ENCODE assay signal across 8 mouse cellular contexts in the genomic region with DNA sequence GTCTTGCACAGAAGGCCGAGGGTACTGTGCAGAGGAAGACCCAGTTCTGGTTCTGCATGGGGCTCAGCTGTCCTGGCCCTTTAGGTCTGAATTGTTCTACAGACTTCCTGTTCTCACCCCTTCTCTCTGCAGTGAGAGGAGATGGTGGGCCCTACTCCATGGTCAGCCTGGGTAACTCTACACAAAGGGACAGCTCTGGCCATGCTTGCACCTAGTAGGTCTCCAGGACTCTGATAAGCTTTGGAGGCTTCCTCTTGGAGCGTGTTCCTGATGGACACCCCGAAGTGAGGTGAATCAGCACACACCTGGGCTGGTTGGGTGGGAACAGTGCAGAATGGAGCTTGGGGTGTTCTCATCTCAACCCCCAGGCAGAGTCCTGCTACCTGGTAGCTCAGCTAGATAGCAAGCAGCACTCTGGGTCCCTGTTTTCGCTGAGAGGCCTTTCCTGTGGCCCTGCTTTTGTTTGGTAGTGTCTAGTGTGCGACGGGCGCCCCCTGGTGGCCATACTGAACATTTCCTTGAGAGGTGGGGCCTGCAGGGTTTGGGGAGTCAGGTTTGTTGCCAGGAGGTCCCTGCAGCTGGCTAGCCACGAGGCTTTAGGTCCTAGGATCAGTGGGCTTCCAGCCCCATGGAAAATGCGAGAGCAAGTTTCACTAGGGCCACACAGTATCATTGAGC. TPM values are rescaled to one million over a fixed set of nuclear protein-coding genes. Genes with fewer than 3 reads are reported as not detected.
A peak's percentile ranks its signal among the peaks of the same experiment; 100 is the strongest.
DNase-seq lines count a peak whose midpoint lies in the region; ATAC-seq and TF ChIP-seq lines count a peak whose summit lies in the region.

No protein-coding gene starts in this region.

- ATAC-seq in embryonic facial prominence, embryonic 13.5 days (ENCODE audit: insufficient number of reproducible peaks, insufficient read depth, low FRiP score, low TSS enrichment, low read depth): peak; percentile 57
- peak; percentile 80 for ATAC-seq in limb, embryonic 13.5 days (ENCODE audit: low FRiP score, low read depth)
- no peak for ATAC-seq in midbrain, postnatal 0 days (ENCODE audit: low FRiP score)

- no peaks in the 10 kb centered on the region for H3K9me3 ChIP-seq in embryonic facial prominence, embryonic 13.5 days
- H3K9me3 ChIP-seq in limb, embryonic 13.5 days: no peaks in the 10 kb centered on the region
- no peaks in the 10 kb centered on the region for H3K9me3 ChIP-seq in midbrain, postnatal 0 days (ENCODE audit: low read length)

- no peak overlapping the region for H3K4me2 ChIP-seq in embryonic facial prominence, embryonic 13.5 days
- no peak overlapping the region for H3K4me2 ChIP-seq in limb, embryonic 13.5 days (replicated peaks)
- no peak overlapping the region for H3K4me2 ChIP-seq in midbrain, postnatal 0 days (ENCODE audit: low read depth, low read length, poor library complexity, severe bottlenecking)

- peak; percentile 87 for TF ChIP-seq CTCF in midbrain, postnatal 0 days (IDR thresholded peaks at IDR 0.05)

- peaks cover 16% of the 10 kb centered on the region for H3K27me3 ChIP-seq in embryonic facial prominence, embryonic 13.5 days
- peaks cover 6% of the 10 kb centered on the region; the same call in 1 of the 2 replicates for H3K27me3 ChIP-seq in limb, embryonic 13.5 days
- H3K27me3 ChIP-seq in midbrain, postnatal 0 days (ENCODE audit: insufficient read depth, low read length): no peaks in the 10 kb centered on the region; the same call in 1 of the 2 replicates

- no peaks in the 10 kb centered on the region; the same call in 1 of the 2 replicates for H3K4me1 ChIP-seq in embryonic facial prominence, embryonic 13.5 days
- peaks cover 5% of the 10 kb centered on the region; the same call in 1 of the 2 replicates for H3K4me1 ChIP-seq in limb, embryonic 13.5 days
- no peaks in the 10 kb centered on the region for H3K4me1 ChIP-seq in midbrain, postnatal 0 days (ENCODE audit: insufficient read depth, low read length)

- no peak overlapping the region for H3K9ac ChIP-seq in embryonic facial prominence, embryonic 13.5 days
- peak overlapping the region; percentile 13; the same call in 1 of the 2 replicates for H3K9ac ChIP-seq in limb, embryonic 13.5 days
- H3K9ac ChIP-seq in midbrain, postnatal 0 days (replicated peaks; ENCODE audit: low read length, poor library complexity, severe bottlenecking): no peak overlapping the region

- no peak overlapping the region for H3K4me3 ChIP-seq in embryonic facial prominence, embryonic 13.5 days
- H3K4me3 ChIP-seq in limb, embryonic 13.5 days: no peak overlapping the region
- H3K4me3 ChIP-seq in midbrain, postnatal 0 days (ENCODE audit: low read depth, low read length): no peak overlapping the region

- 25% methylated on average over 9 of the region's 9 CpGs for WGBS in embryonic facial prominence, embryonic 13.5 days
- WGBS in limb, embryonic 13.5 days: 25% methylated on average over 9 of the region's 9 CpGs
- 33% methylated on average over 9 of the region's 9 CpGs for WGBS in midbrain, postnatal 0 days

- no peak overlapping the region for H3K27ac ChIP-seq in embryonic facial prominence, embryonic 13.5 days
- H3K27ac ChIP-seq in limb, embryonic 13.5 days: no peak overlapping the region
- no peak overlapping the region for H3K27ac ChIP-seq in midbrain, postnatal 0 days (ENCODE audit: low read depth, low read length)

- peak; percentile 78 for DNase-seq in A20 (ENCODE audit: low read depth, low spot score)
- DNase-seq in adrenal gland, postnatal 4 days (ENCODE audit: low spot score in 2 of 2): peak; percentile 55 to 74
- peak; percentile 64 to 72 for DNase-seq in heart, adult 9 months (ENCODE audit: low spot score in 2 of 2)
- DNase-seq in kidney, adult 9 months: peak; percentile 80
- DNase-seq in midbrain, postnatal 0 days (ENCODE audit: low spot score): peak; percentile 80
- DNase-seq in spleen, postnatal 10 days (ENCODE audit: low spot score in 2 of 2): peak; percentile 54 to 82

- H3K36me3 ChIP-seq in embryonic facial prominence, embryonic 13.5 days: no peaks in the 10 kb centered on the region
- H3K36me3 ChIP-seq in limb, embryonic 13.5 days: no peaks in the 10 kb centered on the region
- no peaks in the 10 kb centered on the region for H3K36me3 ChIP-seq in midbrain, postnatal 0 days (ENCODE audit: insufficient read depth, low read length)

RNA-seq across cellular contexts. Expression of a gene that starts 12.5 kb away (rescaled TPM):
- under 1 TPM; 0.45 to 0.65 TPM for total RNA-seq in adrenal gland, postnatal 4 days (2021)
- 0.18 TPM in 1 of 2 replicates, not detected in the other for polyA plus RNA-seq in embryonic facial prominence, embryonic 13.5 days (2015; fragmentation: Nextera tagmentation; extraction: Ambion mirVana)
- 0.06 TPM in 1 of 2 replicates, not detected in the other for polyA plus RNA-seq in limb, embryonic 13.5 days (2015; fragmentation: Nextera tagmentation; extraction: Ambion mirVana)
- total RNA-seq in midbrain, postnatal 0 days (2014; rRNA removed): not detected in 2 replicates
- polyA plus RNA-seq in midbrain, postnatal 0 days (2015; fragmentation: Nextera tagmentation; extraction: Ambion mirVana): not detected in 2 replicates

RNA-seq across cellular contexts. Expression of a gene that starts 57.3 kb away (rescaled TPM):
- total RNA-seq in adrenal gland, postnatal 4 days (2021): not detected
- polyA plus RNA-seq in embryonic facial prominence, embryonic 13.5 days (2015; fragmentation: Nextera tagmentation; extraction: Ambion mirVana): 1.6 and 1.7 TPM in 2 replicates
- 1.00 and 1.2 TPM in 2 replicates for polyA plus RNA-seq in limb, embryonic 13.5 days (2015; fragmentation: Nextera tagmentation; extraction: Ambion mirVana)
- not detected in 2 replicates for total RNA-seq in midbrain, postnatal 0 days (2014; rRNA removed)
- not detected in 2 replicates for polyA plus RNA-seq in midbrain, postnatal 0 days (2015; fragmentation: Nextera tagmentation; extraction: Ambion mirVana)
